In genomic region chr3:83736980-83737379, GRCm38 (mm10) we compare ENCODE assay signal across 22 mouse cellular contexts. TPM values are rescaled to one million over a fixed set of nuclear protein-coding genes. Genes with fewer than 3 reads are reported as not detected.
"Had no signal": no experiment of that assay in that cellular context is flagged by ENCODE, and none has a peak within 500 bp of the region (broad histone marks: within the 10 kb centered on the region; RNA-seq: fewer than 3 reads in every experiment).

No protein-coding gene starts in this region.

- H3K27me3 ChIP-seq: midbrain, embryonic 12.5 days; neural tube, embryonic 13.5 days; neural tube, embryonic 15.5 days had no signal

- ATAC-seq: midbrain, embryonic 16.5 days had no signal

- H3K4me1 ChIP-seq: megakaryocyte, embryonic 14.5 days; neural tube, embryonic 13.5 days had no signal

- DNase-seq: lung, adult 18-20 months; lung, embryonic 14.5 days; lung, postnatal 10 days; lung, postnatal 36 days; midbrain, embryonic 14.5 days; retina, postnatal 1 day; right cerebral cortex, adult 18-20 months; right cerebral cortex, postnatal 25 days; right cerebral cortex, postnatal 4 days; spleen, adult 18-20 months; thymus, adult 18-20 months; thymus, postnatal 14 days; thymus, postnatal 36 days had no signal

- H3K9ac ChIP-seq: lung, embryonic 14.5 days; midbrain, embryonic 12.5 days; neural tube, embryonic 13.5 days; neural tube, embryonic 15.5 days had no signal

- H3K27ac ChIP-seq: macrophage; midbrain, embryonic 10.5 days; midbrain, embryonic 12.5 days; neural tube, embryonic 13.5 days; neural tube, embryonic 15.5 days had no signal

- H3K4me3 ChIP-seq: megakaryocyte, embryonic 14.5 days; midbrain, embryonic 10.5 days; midbrain, embryonic 12.5 days; myocyte; neural tube, embryonic 13.5 days; neural tube, embryonic 15.5 days had no signal

- H3K36me3 ChIP-seq: midbrain, embryonic 10.5 days; midbrain, embryonic 12.5 days; neural tube, embryonic 13.5 days; neural tube, embryonic 15.5 days had no signal

- H3K4me2 ChIP-seq: lung, embryonic 14.5 days; midbrain, embryonic 12.5 days; neural tube, embryonic 13.5 days; neural tube, embryonic 15.5 days had no signal

- H3K9me3 ChIP-seq: megakaryocyte, embryonic 14.5 days; midbrain, embryonic 10.5 days; midbrain, embryonic 12.5 days; neural tube, embryonic 13.5 days; neural tube, embryonic 15.5 days had no signal

RNA-seq across cellular contexts. Expression of gene Sfrp2, which starts 29.1 kb away (rescaled TPM):
- total RNA-seq: megakaryocyte progenitor cell, adult 5-6 weeks had no signal
- polyA plus RNA-seq: macrophage had no signal
